Mouse (Mus musculus) kidney, adult 2 months (tissue): ENCODE results near the gene Grip1. TPM values are rescaled to one million over a fixed set of nuclear protein-coding genes. Genes with fewer than 3 reads are reported as not detected.

Source experiments
- DNase-seq: peaks from one replicate; pipeline ENCODE4 v3.0.0; 2021
- H3K27ac ChIP-seq: fragments of 200-500 bp; 2 replicates; pipeline ENCODE4 v1.5.1; 2012; ENCODE audit warnings: low read depth, low read length, control low read depth, inconsistent platforms; ENCODE audit not compliant: insufficient read depth
- H3K27me3 ChIP-seq: fragments of 200-500 bp; replicated peaks from 2 replicates; pipeline ENCODE4 v1.6.1; 2012; ENCODE audit warnings: mild to moderate bottlenecking, moderate library complexity, low read length, inconsistent platforms; ENCODE audit not compliant: control insufficient read depth, insufficient read depth
- H3K36me3 ChIP-seq: fragments of 200-500 bp; 2 replicates; pipeline ENCODE4 v1.6.1; 2012; ENCODE audit warnings: mild to moderate bottlenecking, moderate library complexity, low read length, inconsistent platforms; ENCODE audit not compliant: control insufficient read depth, insufficient read depth
- H3K4me1 ChIP-seq: fragments of 200-500 bp; 2 replicates; pipeline ENCODE4 v1.6.1; 2011; ENCODE audit warnings: low read length; ENCODE audit not compliant: control insufficient read depth, insufficient read depth
- H3K4me3 ChIP-seq: fragments of 200-500 bp; 2 replicates; pipeline ENCODE4 v1.5.1; 2011; ENCODE audit warnings: mild to moderate bottlenecking, low read depth, low read length, control low read depth; ENCODE audit not compliant: insufficient read depth
- CTCF ChIP-seq: fragments of 200-500 bp; conservative IDR thresholded peaks from 2 replicates; pipeline ENCODE4 v1.5.1; 2011; ENCODE audit warnings: low read depth, mild to moderate bottlenecking, control low read depth, low read length, moderate library complexity, mixed read lengths; ENCODE audit not compliant: insufficient read depth, insufficient read length
- POLR2A ChIP-seq: fragments of 200-500 bp; IDR thresholded peaks from one replicate; pipeline ENCODE4 v1.6.1; 2011; ENCODE audit warnings: low read depth, low read length, control low read depth
- WGBS: fragments of 180-500 bp; shearing (Covaris S2); methylation state at CpG from one replicate; pipeline ENCODE4 v1.1.7; 2018; 5-methylcytosine and 5-hydroxymethylcytosine counted together
- polyA plus RNA-seq: library from polyadenylated mRNA; depleted of rRNA; stranded (reverse); fragments of >200 nt; gene quantifications from 2 replicates; pipeline ENCODE4 v1.2.3, GENCODE M21; 2012

Gene Grip1
- polyA plus RNA-seq, 1 experiment, result 2.7 TPM

DNA sequence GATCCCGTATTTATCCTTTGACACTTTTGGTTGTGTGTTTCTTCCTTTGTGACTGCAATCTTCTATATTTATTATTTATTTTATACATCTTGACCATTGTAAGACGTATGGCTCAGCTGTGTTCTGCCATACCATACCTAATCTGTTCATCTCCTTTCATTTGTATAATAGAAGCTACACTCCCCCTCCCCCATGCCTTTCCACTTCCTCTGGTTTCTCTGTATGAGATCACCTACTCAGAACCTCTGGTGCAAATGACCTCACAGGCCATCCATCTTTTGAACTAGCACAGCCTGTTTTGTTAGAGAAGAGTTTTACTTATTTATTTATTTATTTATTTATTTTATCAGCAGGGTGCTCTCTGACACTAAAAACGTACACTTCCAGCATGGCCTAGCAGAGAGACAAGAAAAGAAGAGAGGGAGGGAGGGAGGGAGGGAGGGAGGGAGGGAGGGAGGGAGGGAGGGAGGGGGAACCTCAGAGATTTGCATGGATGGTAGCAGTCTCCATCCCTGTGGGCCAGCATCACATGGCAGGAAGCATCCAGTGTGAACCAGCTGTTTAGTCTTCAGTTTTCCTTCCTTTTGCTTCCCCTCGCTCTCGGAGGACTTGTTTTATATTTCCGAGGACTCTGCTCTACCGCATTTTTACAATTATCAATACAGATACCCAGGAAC lies 207.2 kb downstream of the Grip1 start:
- Histone ChIP-seq H3K27ac (no peak overlapping the region), H3K4me1 (no peaks in the 10 kb centered on the region), H3K36me3 (no peaks in the 10 kb centered on the region), H3K4me3 (no peak overlapping the region), H3K27me3 (no peaks in the 10 kb centered on the region)
- DNase-seq, result no peak
- WGBS, result 71% methylated on average over 7 of the region's 7 CpGs
- TF ChIP-seq CTCF, result no peak
- no peak for TF ChIP-seq POLR2A

DNA sequence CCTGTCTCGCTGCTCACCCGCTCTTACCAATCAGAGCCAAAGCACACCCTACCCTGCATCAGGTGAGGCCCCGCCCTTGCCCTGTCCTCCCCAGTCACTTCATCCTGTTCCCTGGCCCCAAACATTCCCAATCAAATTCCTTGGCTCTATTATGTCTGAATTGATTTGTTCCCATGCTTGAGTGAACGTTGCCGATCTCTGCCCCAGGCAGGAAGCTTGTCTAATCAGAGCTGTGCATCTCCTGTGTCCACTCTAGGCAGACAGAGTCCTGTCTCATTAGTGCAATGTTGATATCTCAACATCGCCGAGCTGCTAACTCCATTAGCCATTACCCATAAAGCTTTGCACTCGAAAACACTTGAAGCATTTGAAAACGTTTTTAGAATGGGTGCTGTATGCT lies 210.0 kb downstream of the Grip1 start:
- Histone ChIP-seq H3K27me3 (no peaks in the 10 kb centered on the region), H3K27ac (no peak overlapping the region), H3K36me3 (no peaks in the 10 kb centered on the region), H3K4me3 (peak overlapping the region; percentile 10; the same call in 1 of the 2 replicates), H3K4me1 (no peaks in the 10 kb centered on the region)
- 61% methylated on average over 9 of the region's 9 CpGs for WGBS
- no peak for DNase-seq
- no peak for TF ChIP-seq CTCF
- no peak for TF ChIP-seq POLR2A

DNA sequence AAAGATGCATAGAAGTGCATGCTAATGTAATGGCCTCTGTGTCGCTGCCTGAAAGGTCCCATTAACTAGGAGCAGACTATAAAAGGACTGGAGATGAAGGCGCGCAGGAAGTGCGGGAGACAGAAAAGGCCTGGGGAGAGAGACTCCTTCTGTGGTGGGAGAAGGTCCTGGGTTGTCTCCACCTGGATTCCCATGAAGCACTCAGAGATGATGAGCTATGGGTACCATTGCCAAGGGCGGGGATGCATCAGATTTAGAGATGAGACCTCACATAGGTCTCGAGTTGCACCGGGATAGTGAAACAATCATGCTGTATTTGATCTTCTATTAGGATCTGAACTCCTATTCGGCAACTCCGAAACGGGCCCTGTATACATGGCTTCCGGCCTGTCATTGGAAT lies 212.8 kb downstream of the Grip1 start:
- no peaks in the 10 kb centered on the region for H3K4me1 ChIP-seq
- H3K27me3 ChIP-seq, result no peaks in the 10 kb centered on the region
- no peak overlapping the region for H3K27ac ChIP-seq
- WGBS, result 65% methylated on average over 11 of the region's 11 CpGs
- no peak overlapping the region for H3K4me3 ChIP-seq
- DNase-seq, result no peak
- no peaks in the 10 kb centered on the region for H3K36me3 ChIP-seq
- TF ChIP-seq CTCF, result no peak
- TF ChIP-seq POLR2A, result no peak

DNA sequence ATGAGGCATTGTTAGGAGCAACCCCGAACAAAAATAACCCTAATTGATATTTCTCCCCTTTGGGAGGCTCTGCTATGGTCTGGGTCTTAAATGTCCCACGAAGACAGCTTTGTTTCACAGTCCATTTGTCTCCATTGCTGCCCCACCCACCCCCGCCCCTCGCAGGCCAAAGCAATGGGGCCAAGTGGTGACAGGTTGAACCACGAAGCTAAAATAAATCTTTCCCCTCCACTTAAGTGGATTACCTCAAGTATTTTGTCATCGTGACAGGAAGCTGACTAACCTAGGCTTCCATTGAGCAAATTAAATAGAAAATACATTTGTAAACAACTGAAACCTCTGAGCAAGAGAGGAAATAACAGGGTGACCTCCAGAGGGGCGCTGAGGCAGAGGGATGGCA lies 216.8 kb downstream of the Grip1 start:
- no peak overlapping the region for H3K27ac ChIP-seq
- H3K27me3 ChIP-seq, result no peaks in the 10 kb centered on the region
- TF ChIP-seq POLR2A, result no peak
- TF ChIP-seq CTCF, result no peak
- DNase-seq, result no peak
- H3K36me3 ChIP-seq, result no peaks in the 10 kb centered on the region
- H3K4me1 ChIP-seq, result no peaks in the 10 kb centered on the region
- WGBS, result 37% methylated on average over 7 of the region's 7 CpGs
- H3K4me3 ChIP-seq, result no peak overlapping the region

DNA sequence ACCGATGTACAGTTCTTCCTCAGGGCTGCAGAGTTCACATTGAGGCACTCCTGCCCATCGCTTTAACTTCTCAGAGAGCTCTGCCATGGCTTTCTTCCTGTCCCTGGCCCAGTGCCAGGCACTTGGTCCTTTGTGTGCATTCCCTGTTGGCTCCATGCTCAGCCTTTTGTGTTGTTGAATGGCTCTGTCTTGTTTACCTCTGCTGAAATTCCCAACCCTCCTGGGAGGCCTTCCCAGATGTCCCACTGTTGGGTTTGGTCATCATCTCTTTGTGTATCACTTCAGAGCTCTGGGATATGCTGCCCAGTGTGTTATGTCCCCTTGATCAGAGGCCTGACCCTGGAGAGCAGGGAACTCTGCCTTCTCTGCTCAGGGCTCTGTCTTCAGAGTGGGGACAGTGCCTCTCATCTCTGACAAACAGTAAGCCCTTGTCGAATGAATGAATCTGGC lies 230.8 kb downstream of the Grip1 start:
- no peaks in the 10 kb centered on the region for H3K27me3 ChIP-seq
- no peak for TF ChIP-seq CTCF
- TF ChIP-seq POLR2A, result no peak
- H3K27ac ChIP-seq, result no peak overlapping the region
- no peak for DNase-seq
- H3K36me3 ChIP-seq, result no peaks in the 10 kb centered on the region
- H3K4me3 ChIP-seq, result no peak overlapping the region
- H3K4me1 ChIP-seq, result peaks cover 3% of the 10 kb centered on the region; the same call in 1 of the 2 replicates
- WGBS, result 57% methylated on average over 3 of the region's 3 CpGs

GRCm38 (mm10) chr10:119691358-119692083 lies 237.9 kb downstream of the Grip1 start:
- Histone ChIP-seq H3K4me1 (no peaks in the 10 kb centered on the region), H3K27ac (no peak overlapping the region), H3K27me3 (no peaks in the 10 kb centered on the region), H3K4me3 (peak overlapping the region; percentile 28), H3K36me3 (no peaks in the 10 kb centered on the region)
- DNase-seq, result peak; percentile 12
- TF ChIP-seq POLR2A (no peak), CTCF (no peak)
- WGBS, result 3% methylated on average over 16 of the region's 16 CpGs

DNA sequence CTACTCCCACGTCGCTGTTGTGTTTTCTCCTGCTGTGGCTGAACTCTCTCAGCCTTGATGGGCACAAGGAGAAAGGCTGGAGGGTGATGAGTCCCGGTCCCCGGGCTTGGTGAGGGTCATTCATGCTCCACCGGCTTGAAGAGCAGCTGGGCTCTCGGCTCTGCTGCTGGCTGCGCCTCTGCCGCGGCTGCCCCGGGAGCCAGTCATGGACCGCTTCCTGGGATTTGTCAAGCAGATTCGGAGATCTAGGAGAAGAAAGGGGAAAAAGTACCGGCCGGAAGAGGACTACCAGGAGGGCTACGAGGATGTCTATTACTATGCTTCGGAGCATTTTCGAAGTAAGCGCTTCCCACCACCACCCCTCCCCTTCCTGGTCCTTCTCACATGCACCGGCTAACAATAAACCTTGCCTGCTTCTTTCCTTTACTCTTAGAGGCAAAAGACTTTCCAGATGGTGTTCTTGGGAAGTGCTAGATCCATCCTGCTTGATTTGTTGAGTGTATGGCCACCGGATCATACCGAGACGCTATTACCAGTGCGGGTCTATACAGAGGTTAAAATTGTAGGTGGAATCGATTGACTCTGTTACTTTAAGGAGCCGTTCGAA lies 238.8 kb downstream of the Grip1 start:
- 3% methylated on average over 26 of the region's 26 CpGs for WGBS
- Histone ChIP-seq H3K4me1 (no peaks in the 10 kb centered on the region), H3K27me3 (no peaks in the 10 kb centered on the region), H3K36me3 (no peaks in the 10 kb centered on the region), H3K4me3 (peak overlapping the region; percentile 18; the same call in 1 of the 2 replicates), H3K27ac (no peak overlapping the region)
- TF ChIP-seq POLR2A, result no peak
- TF ChIP-seq CTCF, result no peak
- DNase-seq, result peak; percentile 4
